Mouse (Mus musculus) T-helper 17 cell (primary cell): ENCODE measurements around the gene Csnk1d.

Source experiments
- in situ Hi-C, 2 experiments: fragments of 300-600 bp; cut with MboI, MseI; formaldehyde crosslinking; loops; 1 replicate in 1 of 2; 2 replicates in 1 of 2; pipeline ENCODE4 v1.15.1; 2025; ENCODE audit warnings: high pct_unique_total_duplicates in 2 of 2

Csnk1d gene

GRCm38 (mm10) chr11:120987608-120988007 lies 3.5 kb downstream of the Csnk1d start:
- in situ Hi-C loops: no loop called here

GRCm38 (mm10) chr11:120984448-120985330 lies 6.4 kb downstream of the Csnk1d start:
- in situ Hi-C loops: no loop called here

- in situ Hi-C loops: no loop called here
Observed at GRCm38 (mm10) chr11:120982459-120982858, 8.7 kb downstream of the Csnk1d start.

- in situ Hi-C loops: no loop called here
Observed at GRCm38 (mm10) chr11:120981661-120982060, 9.5 kb downstream of the Csnk1d start.

GRCm38 (mm10) chr11:120980427-120981035 lies 10.6 kb downstream of the Csnk1d start:
- in situ Hi-C loops: no loop called here

GRCm38 (mm10) chr11:120979711-120980426 lies 11.3 kb downstream of the Csnk1d start:
- in situ Hi-C loops: no loop called here

- in situ Hi-C loops: no loop called here
Observed at GRCm38 (mm10) chr11:120973318-120973717, 17.8 kb downstream of the Csnk1d start.

GRCm38 (mm10) chr11:120971237-120971636 lies 19.9 kb downstream of the Csnk1d start:
- in situ Hi-C loops: no loop called here

GRCm38 (mm10) chr11:120969742-120970141 lies 21.4 kb downstream of the Csnk1d start:
- in situ Hi-C loops: no loop called here

GRCm38 (mm10) chr11:120965587-120965986 lies 25.5 kb downstream of the Csnk1d start:
- in situ Hi-C loops: no loop called here

- in situ Hi-C loops: no loop called here
Observed at GRCm38 (mm10) chr11:120964195-120965157, 26.7 kb downstream of the Csnk1d start.

- in situ Hi-C loops: no loop called here
Observed at GRCm38 (mm10) chr11:120962909-120963308, 28.2 kb downstream of the Csnk1d start.

- in situ Hi-C loops: no loop called here
Observed at GRCm38 (mm10) chr11:120962050-120962771, 28.9 kb downstream of the Csnk1d start.

- in situ Hi-C loops: no loop called here
Observed at GRCm38 (mm10) chr11:120961594-120961993, 29.5 kb downstream of the Csnk1d start.

- in situ Hi-C loops: no loop called here
Observed at GRCm38 (mm10) chr11:120960248-120960647, 30.9 kb downstream of the Csnk1d start.

- in situ Hi-C loops: loop anchor here in 1 of 2 experiments (10.0 kb wide), 1 partner anchor 365 kb away; the partner anchor contains the start of genes Alyref and Anapc11
Observed at GRCm38 (mm10) chr11:120959564-120959963, 31.6 kb downstream of the Csnk1d start.

- in situ Hi-C loops: loop anchor here in 1 of 2 experiments (10.0 kb wide), 1 partner anchor 364 kb away; the partner anchor contains the start of genes Alyref and Anapc11
Observed at GRCm38 (mm10) chr11:120959066-120959465, 32.1 kb downstream of the Csnk1d start.

- in situ Hi-C loops: loop anchor here in 1 of 2 experiments (10.0 kb wide), 1 partner anchor 363 kb away; the partner anchor contains the start of genes Alyref and Anapc11
Observed at GRCm38 (mm10) chr11:120957731-120958257, 33.3 kb downstream of the Csnk1d start.

GRCm38 (mm10) chr11:120957052-120957451 lies 34.1 kb downstream of the Csnk1d start:
- in situ Hi-C loops: loop anchor here in 1 of 2 experiments (10.0 kb wide), 1 partner anchor 362 kb away; the partner anchor contains the start of genes Alyref and Anapc11
